Mouse (Mus musculus) spleen, postnatal 10 days (tissue): ENCODE results near the gene Orm1.

Source experiments
- DNase-seq, 2 experiments: peaks; one replicate each; pipeline ENCODE4 v3.0.0; 2021 to 2022; ENCODE audit warnings: low spot score in 2 of 2

Orm1 gene

DNA sequence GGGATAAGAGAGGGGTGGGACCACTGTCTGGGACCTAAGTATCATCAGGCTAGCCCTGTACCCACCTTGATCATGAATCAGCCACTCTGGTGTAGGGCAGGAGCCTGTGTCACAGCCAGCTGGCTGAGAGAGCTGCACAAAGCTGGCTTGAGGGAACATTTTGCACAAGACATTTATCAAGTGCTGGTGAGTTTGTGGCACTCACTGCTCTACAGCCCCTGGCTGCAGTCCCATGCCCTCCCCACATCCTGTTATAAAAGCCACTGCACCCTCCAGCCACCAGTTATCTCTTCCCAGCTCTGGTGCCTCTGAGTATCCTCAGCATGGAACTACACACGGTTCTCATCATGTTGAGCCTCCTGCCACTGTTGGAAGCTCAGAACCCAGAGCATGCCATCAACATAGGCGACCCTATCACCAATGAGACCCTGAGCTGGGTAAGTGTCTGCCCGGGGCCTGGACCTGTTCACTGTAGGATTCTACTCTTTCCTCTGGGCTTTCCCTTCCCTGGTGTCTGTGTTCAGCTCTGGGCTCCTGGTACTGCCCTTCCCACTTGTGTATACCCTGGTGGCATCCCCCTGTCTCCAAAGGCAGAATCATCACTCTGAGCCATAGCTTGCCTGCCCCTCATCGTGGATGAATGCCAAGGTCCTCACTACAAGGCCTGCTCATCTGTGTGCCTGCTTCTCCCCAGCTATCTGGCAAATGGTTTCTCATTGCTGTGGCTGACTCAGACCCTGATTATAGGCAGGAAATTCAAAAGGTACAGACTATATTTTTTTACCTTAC, 11.7 kb downstream of the Orm1 start, which contains the start of gene Orm3:
Gene Orm3, plus strand, starts transcription at position 286 of the 789 bp plus-strand sequence.
- DNase-seq: no peak

DNA sequence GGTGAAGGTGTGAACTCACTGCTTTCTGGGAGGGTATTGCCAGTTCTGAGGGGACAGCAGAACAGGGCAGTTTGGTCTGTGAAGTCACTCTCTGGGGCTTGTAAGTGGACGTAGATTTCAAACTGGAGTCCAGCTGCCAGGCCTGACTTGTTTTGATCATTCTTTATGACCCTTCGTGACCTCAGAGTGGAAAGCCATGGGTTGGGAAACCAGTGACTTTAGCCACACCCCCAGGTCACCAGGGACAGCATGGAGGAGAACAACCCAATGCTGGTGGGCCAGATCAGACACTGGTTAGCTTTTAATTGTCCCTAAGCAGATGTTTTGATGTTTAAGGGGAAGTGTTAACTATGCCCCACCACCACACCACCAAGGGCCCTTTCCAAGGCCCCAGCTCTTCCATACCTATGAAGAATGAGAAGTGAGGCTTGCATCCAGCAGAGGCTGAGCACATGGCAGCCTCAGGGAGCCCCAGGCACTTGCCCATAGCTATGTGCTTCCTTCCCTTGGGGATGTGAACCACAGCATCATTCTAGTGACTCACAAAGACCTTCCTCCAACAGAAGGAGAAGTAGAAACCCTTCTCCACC, 12.7 kb downstream of the Orm1 start:
- DNase-seq: no peak

DNA sequence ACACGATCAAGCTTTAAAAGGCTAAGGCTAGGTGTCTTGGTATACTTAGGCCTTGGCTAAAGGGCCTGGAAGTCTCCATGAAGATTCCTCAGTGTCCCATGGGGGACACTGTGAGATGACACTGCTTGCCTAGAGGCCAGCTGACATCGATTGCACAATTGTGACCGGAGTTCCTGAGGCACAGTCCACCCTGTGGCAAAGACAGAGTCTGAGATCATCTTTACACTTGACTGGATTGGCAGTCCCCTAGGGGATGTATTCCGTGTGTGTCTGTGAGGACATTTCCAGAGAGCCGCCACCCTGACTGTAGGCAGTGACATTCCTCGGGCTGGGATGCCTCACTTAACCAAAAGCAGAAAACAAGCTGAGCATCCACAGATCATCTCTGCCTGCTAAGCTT, 15.5 kb downstream of the Orm1 start:
- no peak for DNase-seq

DNA sequence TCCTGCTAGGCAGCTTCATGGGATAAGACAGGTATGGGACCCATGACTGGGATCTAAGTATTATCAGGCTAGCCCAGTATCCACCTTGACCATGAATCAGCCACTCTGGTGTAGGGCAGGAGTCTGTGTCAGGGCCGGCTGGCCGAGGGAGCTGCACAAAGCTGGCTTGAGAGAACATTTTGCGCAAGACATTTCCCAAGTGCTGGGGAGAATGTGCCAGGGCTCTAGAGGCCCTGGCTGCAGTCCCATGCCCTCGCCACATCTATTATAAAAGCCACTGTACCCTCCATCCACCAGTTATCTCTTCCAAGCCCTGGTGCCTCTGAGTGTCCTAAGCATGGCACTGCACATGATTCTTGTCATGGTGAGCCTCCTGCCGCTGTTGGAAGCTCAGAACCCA, 17.8 kb downstream of the Orm1 start, which contains the start of gene Orm2:
Gene Orm2, plus strand, starts transcription at position 300 of the 400 bp plus-strand sequence.
- DNase-seq: no peak

DNA sequence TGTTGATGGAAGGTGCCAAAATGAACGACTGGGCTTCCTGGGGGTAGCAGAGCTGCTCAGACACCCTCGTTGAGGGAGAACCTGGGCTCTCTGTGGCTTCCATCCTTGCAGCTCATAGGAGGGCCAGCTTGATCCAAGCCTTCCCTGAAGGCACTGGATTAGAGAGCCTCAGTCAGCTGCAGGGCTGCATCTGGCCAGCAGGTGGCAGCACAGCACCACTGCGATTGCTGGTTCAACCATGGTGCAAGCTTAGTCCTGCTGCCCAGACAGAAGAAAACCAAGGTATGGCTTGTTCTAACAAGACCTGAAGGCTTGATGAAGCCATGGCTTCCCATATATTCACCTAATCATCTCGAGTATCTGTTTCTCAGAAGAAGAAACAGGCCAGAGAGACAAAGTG, 24.2 kb downstream of the Orm1 start:
- peak; percentile 90 to 92 for DNase-seq

DNA sequence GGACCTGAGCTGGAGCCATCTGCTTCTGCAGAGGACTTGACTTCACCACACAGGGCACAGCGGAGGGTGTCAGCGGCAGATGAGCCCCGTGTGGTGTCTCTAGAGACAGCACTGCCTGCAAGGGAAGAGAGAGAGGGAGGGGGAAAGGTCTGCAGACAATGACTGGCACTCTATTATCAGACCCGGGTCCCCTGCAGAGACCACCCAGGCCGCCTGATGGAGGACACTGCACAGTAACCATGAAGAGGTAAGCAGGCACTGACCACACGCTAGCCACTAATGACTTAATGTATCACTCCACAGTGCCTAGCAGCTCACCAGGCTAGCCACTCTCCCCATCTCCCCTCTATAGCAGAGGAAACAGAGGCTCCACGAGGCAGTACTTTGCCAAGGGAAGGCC, 26.5 kb downstream of the Orm1 start:
- DNase-seq: no peak

DNA sequence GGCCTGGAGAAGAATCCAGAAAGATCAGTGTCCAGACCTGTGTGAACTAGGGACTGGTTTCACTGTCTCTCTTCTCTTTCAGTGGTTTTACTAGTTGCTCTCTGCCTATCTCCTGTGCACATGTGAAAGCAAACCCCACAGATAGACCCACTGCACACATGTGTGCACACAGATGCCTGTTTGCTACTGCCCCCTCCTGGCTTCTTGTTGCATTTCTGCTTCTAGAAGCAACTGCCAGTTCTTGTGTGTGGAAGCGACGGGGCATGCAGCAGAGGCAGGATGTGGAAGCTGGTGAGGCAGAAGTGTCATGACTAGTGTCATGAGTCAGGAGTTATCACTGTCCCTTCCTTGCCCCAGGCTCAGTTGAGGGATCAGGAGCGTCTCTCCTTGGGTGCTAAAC, 27.5 kb downstream of the Orm1 start:
- peak; percentile 54 to 85 for DNase-seq

DNA sequence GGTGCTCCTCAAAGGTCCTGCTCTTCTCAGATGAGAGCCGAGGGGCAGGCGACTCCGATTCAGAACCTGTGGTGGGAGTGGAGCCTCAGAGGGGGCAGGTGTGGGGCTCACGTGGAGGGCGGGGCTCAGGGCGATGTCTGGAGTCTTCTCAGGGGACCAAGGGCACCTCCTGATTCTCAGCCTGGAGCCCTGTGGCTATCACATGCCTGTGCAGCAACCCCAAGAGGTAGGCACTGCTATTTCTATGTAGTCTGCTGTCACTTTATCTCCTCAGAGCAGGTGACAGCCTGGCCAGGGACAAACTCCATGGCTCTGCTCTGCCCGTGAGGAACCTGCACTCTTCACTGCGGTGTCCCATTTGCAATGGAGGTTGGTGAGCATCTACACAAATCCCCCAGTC, 29.0 kb downstream of the Orm1 start:
- peak; percentile 50 to 58 for DNase-seq

DNA sequence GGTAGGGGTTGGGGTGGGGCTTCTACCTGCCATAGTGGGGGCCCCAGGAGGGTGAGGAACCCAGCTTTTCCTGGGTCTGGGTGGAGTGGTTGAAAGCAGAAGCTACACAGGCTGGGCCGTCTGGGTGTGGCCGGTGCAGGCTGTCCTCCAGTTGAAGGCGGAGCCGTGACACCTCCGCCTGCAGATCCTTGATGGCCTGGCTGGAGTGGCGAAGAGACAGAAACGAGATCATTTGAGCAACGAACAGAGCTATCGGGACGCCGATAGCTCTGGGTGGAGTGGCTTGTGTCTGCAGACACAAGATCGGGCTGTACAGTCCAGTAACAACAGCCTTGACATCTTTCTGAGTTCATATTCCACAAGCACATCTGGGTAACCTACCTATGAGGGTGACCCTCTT, 30.0 kb downstream of the Orm1 start:
- peak in 1 of 2 experiments; percentile 82 for DNase-seq

DNA sequence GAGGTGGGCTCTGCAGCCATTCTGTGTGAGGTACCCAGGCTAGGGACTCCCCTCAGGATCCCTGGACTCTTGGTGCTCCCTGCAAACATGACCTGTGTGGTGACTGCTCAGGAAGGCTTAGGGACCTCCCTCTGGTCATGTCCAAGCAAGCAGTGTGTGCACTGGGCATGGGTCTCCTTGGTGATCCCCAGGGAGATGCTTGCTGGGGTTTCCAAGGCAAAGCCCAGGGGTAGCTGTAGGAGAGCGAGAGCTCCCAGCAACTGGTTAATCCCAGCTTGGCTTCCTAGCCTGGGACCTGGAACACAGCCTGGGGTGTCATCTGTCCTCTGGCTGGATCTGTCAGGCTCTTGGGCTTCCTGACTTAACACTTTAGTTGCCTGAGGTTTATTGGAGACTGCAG, 31.0 kb downstream of the Orm1 start:
- peak in 1 of 2 experiments; percentile 31 for DNase-seq

DNA sequence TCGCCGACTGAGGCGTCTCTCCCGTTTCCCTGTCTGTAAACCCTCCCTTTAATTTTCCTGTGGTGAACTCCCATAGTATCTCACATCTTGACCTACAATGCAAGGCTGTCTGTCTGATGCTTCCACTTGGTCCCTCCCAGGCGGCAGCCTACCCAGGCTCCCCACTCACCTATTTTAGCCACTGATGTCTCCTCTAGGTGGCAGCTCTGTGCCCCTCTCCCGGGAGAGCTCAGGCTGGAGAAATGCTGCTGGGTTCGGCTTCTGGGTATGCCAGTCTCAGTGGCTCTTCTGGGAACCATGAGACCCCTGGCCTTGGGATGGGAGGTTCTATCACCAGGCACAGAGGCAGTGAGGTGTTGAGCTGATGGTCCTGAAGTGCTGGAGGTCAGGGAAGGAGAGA, 33.1 kb downstream of the Orm1 start:
- DNase-seq: no peak

DNA sequence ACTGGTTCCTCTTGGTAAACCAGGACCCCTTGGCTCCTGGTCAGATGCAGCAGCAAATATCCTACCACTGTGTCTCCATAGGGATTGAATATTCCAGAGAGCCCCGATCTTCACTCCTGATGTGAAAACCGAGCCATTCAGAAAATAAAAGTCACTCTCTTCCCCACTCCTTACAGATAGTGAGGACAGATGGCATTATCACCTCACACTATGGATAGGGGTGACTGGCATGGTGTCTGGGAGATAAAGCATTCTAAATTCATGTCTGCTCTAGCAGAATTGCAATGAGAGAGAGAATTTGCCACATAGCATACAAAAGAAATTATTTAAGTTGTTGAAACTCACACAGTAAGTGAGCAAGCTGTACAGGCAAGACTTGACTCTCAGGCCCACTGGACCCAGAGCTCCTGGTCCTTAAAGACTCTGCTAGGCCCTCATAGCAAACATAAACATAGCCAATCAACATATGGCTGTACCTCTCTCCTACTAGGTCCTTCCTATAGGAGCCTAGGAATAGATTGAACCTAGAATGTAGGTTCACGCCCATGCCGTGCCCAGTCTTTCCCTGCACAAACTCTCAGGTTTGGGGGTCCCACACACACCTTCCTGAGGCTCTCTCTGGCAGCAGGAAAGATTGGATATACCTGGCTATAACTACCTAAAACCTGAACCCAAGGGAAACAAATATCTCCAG, 38.5 kb downstream of the Orm1 start:
- DNase-seq: peak in 1 of 2 experiments; percentile 24

DNA sequence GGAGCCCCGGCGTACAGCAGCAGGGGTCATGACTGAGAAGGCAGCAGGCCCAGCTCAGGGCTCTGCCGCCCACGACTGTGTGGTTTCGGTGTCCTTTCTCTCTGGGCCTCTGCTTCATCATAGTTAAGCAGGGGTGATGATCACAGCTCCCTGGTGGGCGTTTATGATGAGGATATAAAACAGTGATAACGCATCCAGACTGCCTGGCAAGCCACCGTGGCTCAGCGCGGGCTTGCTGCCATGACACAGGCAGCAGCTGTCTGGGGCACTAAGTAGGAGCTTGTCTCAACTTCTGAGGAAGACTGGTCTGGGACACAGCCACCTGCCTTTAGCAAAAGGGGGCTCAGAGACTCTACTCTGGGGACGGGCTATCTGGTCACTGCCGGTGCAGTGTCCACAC, 39.1 kb downstream of the Orm1 start:
- no peak for DNase-seq

DNA sequence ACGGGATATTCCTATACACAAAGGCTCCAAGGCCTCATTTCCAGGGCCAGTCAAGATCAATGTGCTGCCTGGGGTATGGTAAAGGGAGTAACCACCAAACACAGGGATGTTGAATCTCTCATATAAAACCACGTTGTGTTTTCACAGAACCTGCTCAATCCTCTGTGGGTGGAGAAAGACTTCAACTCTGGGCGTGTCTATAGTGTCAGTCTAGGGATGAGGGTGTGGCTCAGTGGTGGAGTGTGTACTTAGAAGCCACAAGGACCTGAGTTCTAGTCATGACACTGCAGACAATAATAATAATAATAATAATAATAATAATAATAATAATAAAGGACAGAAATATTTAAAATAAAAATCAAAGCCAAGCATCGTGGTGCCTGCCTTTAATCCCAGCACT, 39.9 kb downstream of the Orm1 start:
- DNase-seq: no peak

DNA sequence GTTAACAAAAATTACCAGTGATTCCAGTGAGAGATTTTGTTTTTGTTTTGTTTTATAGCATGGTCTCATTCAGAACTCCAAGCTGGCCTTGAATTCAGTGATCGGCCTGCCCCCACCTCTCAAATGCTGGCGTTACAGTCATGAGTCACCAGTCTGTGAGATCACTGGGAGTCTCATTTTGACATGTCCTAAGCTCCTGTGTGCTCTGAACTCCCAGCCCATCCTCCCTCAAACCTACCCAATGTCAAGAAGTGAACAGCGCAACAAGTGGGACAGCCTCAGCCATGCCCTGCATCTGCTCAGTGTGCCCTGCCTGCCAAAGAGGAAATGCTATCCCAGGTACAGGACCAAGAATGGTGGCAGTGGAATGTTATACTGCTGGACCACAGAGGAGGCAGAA, 40.9 kb downstream of the Orm1 start:
- no peak for DNase-seq

DNA sequence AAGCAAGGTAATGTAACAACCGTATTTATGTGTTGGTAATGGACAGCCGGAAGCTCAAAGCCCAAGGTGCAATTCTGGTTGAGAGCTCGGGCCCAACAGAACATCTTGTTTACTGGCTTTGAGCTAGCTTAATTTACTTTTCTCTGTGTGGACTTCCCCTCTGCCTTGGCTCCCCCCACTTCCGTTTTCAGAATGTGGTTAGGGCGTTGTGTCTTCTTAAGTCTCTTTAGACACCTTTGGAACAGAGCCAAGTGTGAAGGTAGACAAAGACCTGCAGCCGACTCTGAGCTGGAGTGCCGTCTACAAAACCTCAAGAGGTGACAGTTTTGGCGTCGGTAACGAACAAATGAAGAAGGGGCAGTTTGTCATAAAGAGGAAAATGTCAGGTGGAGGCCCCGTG, 41.4 kb downstream of the Orm1 start:
- DNase-seq: peak; percentile 39 to 74

DNA sequence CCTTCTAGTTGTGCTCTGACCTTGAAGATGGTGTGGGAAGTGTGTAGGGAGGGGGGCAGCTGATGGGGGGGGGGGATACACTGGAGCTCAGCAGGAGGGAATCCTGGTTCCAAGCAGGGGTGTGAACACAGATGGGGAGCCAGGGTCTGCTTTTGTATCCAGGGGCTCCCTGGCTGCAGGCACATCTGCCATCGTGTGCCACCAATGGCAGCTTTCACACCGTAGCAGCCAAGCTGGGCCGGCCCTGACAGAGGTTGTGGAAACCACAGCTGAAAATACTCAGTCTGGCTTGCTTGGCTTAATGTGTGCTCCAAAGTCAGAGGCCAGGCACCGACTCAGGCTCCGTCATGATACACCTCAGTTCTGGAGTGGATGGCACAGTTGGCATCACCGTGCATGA, 43.7 kb downstream of the Orm1 start:
- no peak for DNase-seq

DNA sequence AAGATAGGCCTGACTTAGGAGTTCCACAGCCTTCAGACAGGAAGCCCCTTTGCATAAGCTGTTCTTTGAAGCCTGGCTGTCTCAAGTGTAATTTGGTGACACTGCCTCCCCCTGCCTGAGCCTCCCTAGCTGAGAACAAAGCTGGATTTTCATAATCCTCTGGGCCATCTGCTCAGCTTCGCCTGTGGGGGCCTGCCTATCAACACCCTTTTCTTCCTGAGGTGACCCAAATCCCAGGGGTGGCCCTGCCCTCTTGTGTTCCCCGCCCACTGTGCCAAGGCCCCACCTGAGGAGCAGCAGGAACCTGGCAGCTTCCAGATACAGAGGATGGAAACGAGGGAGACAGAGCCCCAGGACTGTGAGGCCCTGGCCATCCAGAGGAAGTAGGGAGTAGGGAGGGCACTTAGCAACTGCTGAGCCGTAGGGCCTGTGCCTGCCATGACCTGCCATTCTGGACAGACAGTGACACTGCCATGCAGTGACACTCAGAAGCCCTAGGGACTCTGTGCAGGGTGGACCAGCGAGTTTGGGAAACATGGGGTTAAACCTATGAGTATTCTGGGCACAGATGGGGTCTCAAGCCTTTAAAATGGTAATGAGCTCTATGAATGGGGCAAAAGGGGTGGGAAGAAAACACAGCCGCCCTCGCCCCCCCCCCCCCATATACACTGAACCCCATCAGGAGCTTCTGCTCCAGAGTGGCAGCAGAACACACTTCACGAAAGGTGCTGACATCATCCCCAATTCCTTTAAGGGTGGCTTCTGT, 44.9 kb downstream of the Orm1 start:
- peak; percentile 39 to 42 for DNase-seq

DNA sequence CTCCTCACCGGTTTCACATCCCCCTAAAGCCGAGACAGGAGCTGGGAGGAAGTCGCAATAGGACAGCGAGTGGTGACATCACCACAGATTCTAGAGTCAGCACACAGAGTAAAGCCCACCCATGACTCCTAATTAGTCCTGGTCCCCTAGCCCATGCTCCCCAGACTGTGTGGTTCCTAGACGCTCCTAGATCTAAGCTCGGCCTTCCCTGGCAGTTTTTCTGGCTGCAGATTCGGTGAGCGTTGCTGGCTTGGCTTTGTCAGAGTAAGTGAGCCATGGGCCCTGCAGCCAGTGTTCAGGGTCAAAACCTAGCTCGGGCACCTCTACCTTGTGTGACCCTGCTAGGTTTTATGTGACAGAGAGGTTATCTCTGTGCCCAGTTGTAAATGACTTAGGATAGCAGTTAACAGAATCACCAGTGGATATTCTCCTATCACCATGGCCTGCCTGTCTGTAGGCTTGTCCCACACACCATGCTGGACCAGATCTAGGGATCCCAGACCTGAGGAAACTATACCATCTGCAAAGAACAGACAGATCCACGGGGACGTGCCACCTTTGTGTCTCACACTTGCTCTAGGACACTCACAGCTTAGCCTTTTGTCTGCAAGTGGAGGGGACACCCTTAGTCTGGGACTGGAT, 45.6 kb downstream of the Orm1 start:
- DNase-seq: peak in 1 of 2 experiments; percentile 25

DNA sequence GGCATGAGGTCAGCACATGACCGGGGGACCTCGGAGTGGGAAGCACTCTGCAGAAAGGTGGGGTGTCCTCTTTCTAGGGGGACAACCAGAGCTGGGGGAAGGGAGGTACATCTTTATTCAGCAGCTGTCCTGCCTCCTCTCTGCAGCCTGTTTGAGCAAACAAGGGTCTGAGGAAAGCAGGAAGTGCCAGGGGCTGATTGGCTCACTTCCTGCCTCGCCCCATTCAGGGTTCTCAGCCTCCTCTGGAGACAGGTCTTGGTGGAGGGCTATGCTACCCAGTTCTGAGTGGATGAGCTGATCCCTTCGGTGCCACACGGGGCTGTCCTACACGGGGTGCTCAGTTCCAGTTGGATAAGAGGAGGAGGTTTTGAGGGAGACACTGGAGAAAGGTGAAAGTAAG, 47.0 kb downstream of the Orm1 start:
- DNase-seq: peak in 1 of 2 experiments; percentile 47
